Mouse (Mus musculus): ENCODE measurements at regions not wholly inside any gene's neighbourhood (a gene's known extent, or its start where the extent isn't known, plus 50 kb on each side); places are given as distances from the start of the nearest gene placed in this dataset.

DNA sequence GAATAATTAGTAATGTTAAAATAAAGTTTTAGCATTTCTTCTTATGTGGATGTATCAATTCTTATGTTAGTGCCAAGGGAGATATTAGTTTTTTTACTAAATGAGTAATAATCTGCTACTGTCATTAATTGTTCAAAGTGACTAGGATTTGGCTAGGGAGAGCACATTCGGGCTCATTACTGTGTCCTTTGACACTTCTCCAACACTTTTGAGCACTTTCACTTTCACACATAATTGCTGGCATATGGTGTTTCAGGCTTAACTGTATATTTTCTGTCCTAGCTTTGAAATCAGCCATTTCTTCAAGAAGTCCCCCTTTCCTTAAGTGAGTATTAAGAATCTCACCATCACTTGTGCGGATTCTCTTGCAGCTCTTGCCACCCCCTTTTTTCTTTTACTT lies 334.3 kb upstream of the Robo1 start:
- Histone ChIP-seq H3K27me3 (ENCODE audit: control insufficient read depth, insufficient read depth, low read length) (no peaks in the 10 kb centered on the region), H3K9me3 (ENCODE audit: control insufficient read depth, low read length) (no peaks in the 10 kb centered on the region), H3K27ac (no peak overlapping the region), H3K4me3 (ENCODE audit: insufficient read depth in 1 of 2, low read depth in 2 of 2, low read length in 2 of 2) (no peak overlapping the region), H3K36me3 (replicated peaks; ENCODE audit: control insufficient read depth, insufficient read depth, low read depth) (no peaks in the 10 kb centered on the region), H3K9ac (replicated peaks) (no peak overlapping the region), H3K4me2 (ENCODE audit: low read depth) (no peak overlapping the region), H3K4me1 (replicated peaks; ENCODE audit: control insufficient read depth in 2 of 2, insufficient read depth in 2 of 2, low read length in 1 of 2) (no peaks in the 10 kb centered on the region)
- no peak for ATAC-seq (ENCODE audit: insufficient read depth)
- TF ChIP-seq CTCF (IDR thresholded peaks at IDR 0.05; ENCODE audit: low read depth) (no peak), EP300 (IDR thresholded peaks at IDR 0.05; ENCODE audit: low read depth) (no peak)
- 46% methylated on average over 2 of the region's 2 CpGs for WGBS (ENCODE audit: insufficient replicate concordance)
- DNase-seq (ENCODE audit: low read depth in 3 of 3, low spot score in 3 of 3) = no peak

DNA sequence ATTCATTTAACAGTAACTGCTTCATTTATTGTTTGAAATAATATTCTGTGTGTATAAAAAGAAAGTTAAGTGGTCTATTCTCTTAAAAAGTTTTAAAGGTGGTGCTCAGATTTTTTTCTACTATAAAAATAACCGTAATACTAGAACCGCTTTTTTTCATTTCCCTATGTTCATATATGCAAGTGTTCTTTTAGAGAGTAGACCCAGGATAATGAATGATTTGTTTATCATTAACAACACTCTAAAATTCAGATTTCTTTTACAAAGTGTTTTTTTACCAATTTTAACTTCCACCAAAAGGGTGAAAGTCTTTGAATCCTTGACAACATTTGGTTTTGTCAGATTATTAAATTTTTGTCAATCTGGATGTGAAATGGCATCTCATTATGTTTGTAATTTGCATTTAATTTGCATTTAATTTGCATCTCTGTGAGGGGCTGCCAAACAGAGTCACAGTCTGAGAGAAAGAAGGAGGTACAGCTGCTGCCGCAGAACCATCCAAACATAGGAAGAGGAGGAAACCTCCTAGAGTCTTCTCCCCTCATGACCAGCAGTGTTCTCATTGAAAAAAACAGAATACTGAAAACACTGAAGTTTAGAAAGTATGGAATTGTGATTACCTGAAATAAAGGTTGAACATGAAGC lies 310.4 kb upstream of the Robo1 start:
- no peak for TF ChIP-seq CTCF (IDR thresholded peaks at IDR 0.05; ENCODE audit: low read depth)
- TF ChIP-seq EP300 (IDR thresholded peaks at IDR 0.05; ENCODE audit: low read depth) = no peak
- Histone ChIP-seq H3K4me1 (replicated peaks; ENCODE audit: control insufficient read depth in 2 of 2, insufficient read depth in 2 of 2, low read length in 1 of 2) (no peaks in the 10 kb centered on the region), H3K36me3 (replicated peaks; ENCODE audit: control insufficient read depth, insufficient read depth, low read depth) (no peaks in the 10 kb centered on the region), H3K27me3 (ENCODE audit: control insufficient read depth, insufficient read depth, low read length) (no peaks in the 10 kb centered on the region), H3K27ac (no peak overlapping the region), H3K4me3 (ENCODE audit: insufficient read depth in 1 of 2, low read depth in 2 of 2, low read length in 2 of 2) (no peak overlapping the region), H3K4me2 (ENCODE audit: low read depth) (no peak overlapping the region), H3K9ac (replicated peaks) (no peak overlapping the region), H3K9me3 (ENCODE audit: control insufficient read depth, low read length) (no peaks in the 10 kb centered on the region)
- no peak for ATAC-seq (ENCODE audit: insufficient read depth)
- WGBS (ENCODE audit: insufficient replicate concordance) = 77% methylated on average over 3 of the region's 3 CpGs
- DNase-seq (ENCODE audit: low read depth in 3 of 3, low spot score in 3 of 3) = no peak

DNA sequence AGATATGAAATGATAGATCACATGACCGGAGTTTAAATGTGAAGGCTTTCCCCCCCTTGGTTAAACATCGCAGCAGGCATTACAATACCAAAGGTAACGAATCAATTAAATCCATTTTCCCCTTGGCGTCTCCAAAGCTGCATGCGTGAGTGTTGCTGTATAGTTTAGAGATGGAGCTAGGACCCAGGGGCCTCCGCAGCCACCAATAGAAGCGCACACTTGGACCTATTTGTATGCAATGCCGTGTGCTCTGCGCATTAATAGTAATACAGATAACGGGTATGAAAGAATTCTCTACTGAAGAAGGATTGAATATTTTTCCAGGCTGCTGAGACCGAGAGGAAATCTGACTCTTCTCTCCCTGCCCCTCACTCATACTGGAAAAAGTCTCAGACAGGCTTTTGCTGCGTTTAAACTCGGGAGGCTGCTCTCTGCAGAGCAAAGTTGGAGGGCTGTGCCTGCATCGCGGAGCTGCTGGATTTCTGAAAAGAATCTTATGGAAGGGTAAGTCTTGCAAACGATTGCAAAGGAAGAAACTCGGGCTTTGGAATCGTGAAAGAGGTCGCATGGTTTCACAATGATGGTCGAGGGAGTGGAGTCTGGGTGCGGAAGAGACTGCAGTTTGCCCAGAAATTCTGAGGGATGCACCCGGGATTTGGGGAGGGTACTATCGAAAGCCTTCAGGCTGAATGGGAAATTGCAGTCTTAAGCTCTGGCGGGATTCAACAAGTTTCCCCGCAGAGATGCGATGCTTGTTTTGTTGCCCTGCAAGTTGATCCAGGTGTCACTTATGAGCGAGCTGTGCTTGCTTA lies 280.5 kb upstream of the Robo1 start:
- DNase-seq (ENCODE audit: low read depth in 3 of 3, low spot score in 3 of 3) = no peak
- Histone ChIP-seq H3K4me3 (ENCODE audit: insufficient read depth in 1 of 2, low read depth in 2 of 2, low read length in 2 of 2) (peak overlapping the region in 1 of 2 experiments; percentile 13; a peak in 1 of 4 replicates), H3K27ac (no peak overlapping the region), H3K9me3 (ENCODE audit: control insufficient read depth, low read length) (no peaks in the 10 kb centered on the region), H3K36me3 (replicated peaks; ENCODE audit: control insufficient read depth, insufficient read depth, low read depth) (no peaks in the 10 kb centered on the region), H3K9ac (replicated peaks) (no peak overlapping the region), H3K27me3 (ENCODE audit: control insufficient read depth, insufficient read depth, low read length) (no peaks in the 10 kb centered on the region; the same call in 1 of the 2 replicates), H3K4me2 (ENCODE audit: low read depth) (no peak overlapping the region), H3K4me1 (replicated peaks; ENCODE audit: control insufficient read depth in 2 of 2, insufficient read depth in 2 of 2, low read length in 1 of 2) (no peaks in the 10 kb centered on the region)
- TF ChIP-seq CTCF (IDR thresholded peaks at IDR 0.05; ENCODE audit: low read depth) (no peak), EP300 (IDR thresholded peaks at IDR 0.05; ENCODE audit: low read depth) (no peak)
- no peak for ATAC-seq (ENCODE audit: insufficient read depth)
- 6% methylated on average over 27 of the region's 27 CpGs for WGBS (ENCODE audit: insufficient replicate concordance)

- H3K27me3 ChIP-seq (ENCODE audit: control insufficient read depth, insufficient read depth, low read length) = no peaks in the 10 kb centered on the region; the same call in 1 of the 2 replicates
- no peaks in the 10 kb centered on the region for H3K36me3 ChIP-seq (replicated peaks; ENCODE audit: control insufficient read depth, insufficient read depth, low read depth)
- ATAC-seq (ENCODE audit: insufficient read depth) (no peak), DNase-seq (ENCODE audit: low read depth in 3 of 3, low spot score in 3 of 3) (no peak)
- H3K9ac ChIP-seq (replicated peaks) = no peak overlapping the region
- no peak overlapping the region for H3K4me3 ChIP-seq (ENCODE audit: insufficient read depth in 1 of 2, low read depth in 2 of 2, low read length in 2 of 2)
- H3K4me2 ChIP-seq (ENCODE audit: low read depth) = no peak overlapping the region
- TF ChIP-seq CTCF (IDR thresholded peaks at IDR 0.05; ENCODE audit: low read depth) (no peak), EP300 (IDR thresholded peaks at IDR 0.05; ENCODE audit: low read depth) (no peak)
- no peaks in the 10 kb centered on the region for H3K9me3 ChIP-seq (ENCODE audit: control insufficient read depth, low read length)
- no peaks in the 10 kb centered on the region for H3K4me1 ChIP-seq (replicated peaks; ENCODE audit: control insufficient read depth in 2 of 2, insufficient read depth in 2 of 2, low read length in 1 of 2)
- H3K27ac ChIP-seq = no peak overlapping the region
- WGBS (ENCODE audit: insufficient replicate concordance) = 7% methylated on average over 6 of the region's 6 CpGs
Measured at GRCm38 (mm10) chr16:72028216-72028610, 279.9 kb upstream of the Robo1 start.

DNA sequence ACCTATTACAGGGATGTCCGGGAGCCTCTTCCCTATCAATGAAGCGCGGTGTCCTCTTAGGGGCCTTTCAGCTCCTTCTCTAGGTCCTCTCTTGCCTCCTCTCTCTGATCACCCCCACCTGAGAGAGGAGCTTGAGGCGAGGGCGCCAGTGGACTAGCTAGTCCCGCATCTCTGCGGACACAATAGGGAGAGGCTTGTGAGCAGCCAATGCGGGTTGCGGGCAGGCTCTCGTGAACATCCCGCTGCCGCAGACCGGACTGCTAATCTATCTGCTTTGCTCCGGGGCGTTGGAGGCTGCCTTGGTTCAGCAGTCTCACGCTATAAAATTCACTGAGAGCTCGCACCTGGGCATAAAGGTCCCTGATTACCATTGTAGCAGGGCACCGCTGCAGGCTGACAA lies 279.3 kb upstream of the Robo1 start:
- TF ChIP-seq EP300 (IDR thresholded peaks at IDR 0.05; ENCODE audit: low read depth) = no peak
- no peak for TF ChIP-seq CTCF (IDR thresholded peaks at IDR 0.05; ENCODE audit: low read depth)
- H3K36me3 ChIP-seq (replicated peaks; ENCODE audit: control insufficient read depth, insufficient read depth, low read depth) = no peaks in the 10 kb centered on the region
- H3K9ac ChIP-seq (replicated peaks) = no peak overlapping the region
- H3K9me3 ChIP-seq (ENCODE audit: control insufficient read depth, low read length) = no peaks in the 10 kb centered on the region
- no peaks in the 10 kb centered on the region for H3K4me1 ChIP-seq (replicated peaks; ENCODE audit: control insufficient read depth in 2 of 2, insufficient read depth in 2 of 2, low read length in 1 of 2)
- H3K27me3 ChIP-seq (ENCODE audit: control insufficient read depth, insufficient read depth, low read length) = no peaks in the 10 kb centered on the region; the same call in 1 of the 2 replicates
- H3K27ac ChIP-seq = no peak overlapping the region
- WGBS (ENCODE audit: insufficient replicate concordance) = 2% methylated on average over 18 of the region's 18 CpGs
- ATAC-seq (ENCODE audit: insufficient read depth) (no peak), DNase-seq (ENCODE audit: low read depth in 3 of 3, low spot score in 3 of 3) (no peak)
- H3K4me3 ChIP-seq (ENCODE audit: insufficient read depth in 1 of 2, low read depth in 2 of 2, low read length in 2 of 2) = no peak overlapping the region
- H3K4me2 ChIP-seq (ENCODE audit: low read depth) = no peak overlapping the region
